Mouse (Mus musculus) liver, embryonic 13.5 days (tissue): ENCODE data around the gene Shld2. TPM values are rescaled to one million over a fixed set of nuclear protein-coding genes. Genes with fewer than 3 reads are reported as not detected.

ENCODE experiments used
- ATAC-seq: fragments of 200-750 bp; cut with Nextera tagmentation; 2 replicates; pipeline ENCODE4 v1.8.0; 2017; ENCODE audit warnings: low read depth, mild to moderate bottlenecking, moderate number of reproducible peaks, moderate library complexity
- DNase-seq: peaks from one replicate; pipeline ENCODE4 v3.0.0; 2022
- H3K27ac ChIP-seq: fragments of 300-500 bp; sonication (generic); 2 replicates; pipeline ENCODE4 v1.5.1; 2015; ENCODE audit warnings: moderate library complexity, mild to moderate bottlenecking, inconsistent platforms
- H3K27me3 ChIP-seq: fragments of 300-500 bp; sonication (generic); 2 replicates; pipeline ENCODE4 v1.6.1; 2015; ENCODE audit warnings: mild to moderate bottlenecking, inconsistent platforms
- H3K36me3 ChIP-seq: fragments of 300-500 bp; sonication (generic); 2 replicates; pipeline ENCODE4 v1.6.1; 2015; ENCODE audit warnings: mild to moderate bottlenecking, inconsistent platforms
- H3K4me1 ChIP-seq: fragments of 300-500 bp; sonication (generic); replicated peaks from 2 replicates; pipeline ENCODE4 v1.6.1; 2015; ENCODE audit warnings: inconsistent platforms
- H3K4me2 ChIP-seq: fragments of 300-500 bp; sonication (generic); 2 replicates; pipeline ENCODE4 v1.6.1; 2015; ENCODE audit warnings: inconsistent platforms, mild to moderate bottlenecking, moderate library complexity
- H3K4me3 ChIP-seq: fragments of 300-500 bp; sonication (generic); replicated peaks from 2 replicates; pipeline ENCODE4 v1.5.1; 2015; ENCODE audit warnings: mild to moderate bottlenecking, inconsistent platforms
- H3K9ac ChIP-seq: fragments of 300-500 bp; sonication (generic); 2 replicates; pipeline ENCODE4 v1.6.1; 2015; ENCODE audit warnings: mild to moderate bottlenecking, inconsistent platforms
- H3K9me3 ChIP-seq: fragments of 300-500 bp; sonication (generic); replicated peaks from 2 replicates; pipeline ENCODE4 v1.6.1; 2016; ENCODE audit warnings: inconsistent platforms
- WGBS: fragments of 180-500 bp; shearing (Covaris S2); methylation state at CpG from one replicate; pipeline ENCODE4 v1.1.7; 2015; ENCODE audit not compliant: insufficient replicate concordance; 5-methylcytosine and 5-hydroxymethylcytosine counted together
- polyA plus RNA-seq: library from polyadenylated mRNA; unstranded; fragments of >200 nt; fragmentation: Nextera tagmentation; extraction: Ambion mirVana; gene quantifications from 2 replicates; pipeline ENCODE4 v1.2.1, GENCODE M21; 2015

Gene Shld2
- polyA plus RNA-seq, 1 experiment from 2014 or later: 7.2 TPM

DNA sequence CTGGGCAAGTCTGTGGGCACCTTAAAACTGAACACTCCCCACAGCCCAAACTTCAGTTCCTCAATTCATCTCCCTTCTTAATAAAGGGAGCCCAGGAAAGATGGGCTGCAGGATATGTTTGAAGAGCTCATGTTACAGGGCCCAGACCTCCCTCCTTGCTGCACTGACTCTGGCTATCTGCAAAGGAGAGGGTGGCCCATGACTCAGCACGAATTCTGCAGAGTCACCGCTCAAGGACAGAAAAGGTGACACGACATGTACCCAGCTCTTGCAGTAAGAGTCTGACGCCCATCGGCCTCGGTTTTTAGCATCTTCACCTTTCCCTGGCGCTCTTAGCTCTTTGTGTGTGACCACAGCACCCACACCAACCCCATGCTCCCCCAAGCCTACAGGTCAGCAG is 119.9 kb downstream of the Shld2 start:
- Histone ChIP-seq H3K27me3 (no peaks in the 10 kb centered on the region), H3K36me3 (no peaks in the 10 kb centered on the region), H3K4me3 (no peak overlapping the region), H3K9ac (peak overlapping the region; percentile 26; the same call in 1 of the 2 replicates), H3K27ac (peak overlapping the region; percentile 75), H3K9me3 (no peaks in the 10 kb centered on the region), H3K4me2 (peak overlapping the region; percentile 29; the same call in 1 of the 2 replicates), H3K4me1 (peaks cover 24% of the 10 kb centered on the region)
- peak; percentile 90 for ATAC-seq
- peak; percentile 80 for DNase-seq
- WGBS: 37% methylated on average over 7 of the region's 7 CpGs

DNA sequence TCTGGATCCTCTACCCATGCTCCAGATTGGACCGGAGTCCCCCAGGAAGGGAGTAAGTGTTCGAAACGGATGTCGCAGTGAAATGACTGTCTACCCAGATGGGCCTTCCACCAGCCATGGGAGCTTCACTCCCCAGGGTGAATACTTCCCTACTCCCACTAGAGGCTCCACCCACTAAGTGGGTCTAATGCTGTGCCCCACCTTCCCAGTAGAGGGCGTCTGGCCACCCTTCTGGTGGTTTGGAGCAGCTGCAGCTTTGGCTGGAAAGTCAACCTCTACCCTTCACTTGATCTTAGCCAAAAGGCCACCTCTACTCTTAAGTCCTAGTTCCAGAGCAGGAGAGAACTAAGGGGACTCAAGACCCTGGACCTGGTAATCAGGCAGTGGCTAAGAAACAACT is 121.7 kb downstream of the Shld2 start:
- no peaks in the 10 kb centered on the region for H3K36me3 ChIP-seq
- no peaks in the 10 kb centered on the region for H3K9me3 ChIP-seq
- H3K9ac ChIP-seq: no peak overlapping the region
- H3K4me1 ChIP-seq: peaks cover 24% of the 10 kb centered on the region
- DNase-seq (peak; percentile 66), ATAC-seq (0 out of 2 replicates have a peak, but pooled peaks have one; percentile 20)
- no peak overlapping the region for H3K4me3 ChIP-seq
- no peak overlapping the region for H3K4me2 ChIP-seq
- no peaks in the 10 kb centered on the region for H3K27me3 ChIP-seq
- no peak overlapping the region for H3K27ac ChIP-seq
- WGBS: 58% methylated on average over 5 of the region's 5 CpGs

Other genes starting within 250 kb of the Shld2 start
- 0.08 and 0.10 TPM in 2 replicates for gene Anxa8, start 224.5 kb downstream of the Shld2 start, polyA plus RNA-seq
- gene A630023A22Rik, start 207.7 kb downstream of the Shld2 start, polyA plus RNA-seq: not detected in 2 replicates
- gene Npy4r, start 158.0 kb downstream of the Shld2 start, polyA plus RNA-seq: not detected in 2 replicates
- 0.06 TPM in 2 replicates for gene Gprin2, start 108.8 kb downstream of the Shld2 start, polyA plus RNA-seq
- gene Syt15, start 90.9 kb downstream of the Shld2 start, polyA plus RNA-seq: 0.35 and 0.39 TPM in 2 replicates
- gene Glud1, start 234 bp upstream of the Shld2 start, polyA plus RNA-seq: 127 and 130 TPM in 2 replicates
- not detected in 2 replicates for gene Fam25c, start 44.9 kb upstream of the Shld2 start, polyA plus RNA-seq
- 0.28 and 0.52 TPM in 2 replicates for gene Sncg, start 64.3 kb upstream of the Shld2 start, polyA plus RNA-seq
- gene Mmrn2, start 65.0 kb upstream of the Shld2 start, polyA plus RNA-seq: 2.6 and 3.0 TPM in 2 replicates
- gene Bmpr1a, start 192.8 kb upstream of the Shld2 start, polyA plus RNA-seq: 3.4 and 5.0 TPM in 2 replicates
- gene 9230112D13Rik, start 212.3 kb upstream of the Shld2 start, polyA plus RNA-seq: not detected in 2 replicates